Mouse (Mus musculus) forebrain, embryonic 12.5 days (tissue): Measurements from ENCODE around the gene Hlx. TPM values are rescaled to one million over a fixed set of nuclear protein-coding genes. Genes with fewer than 3 reads are reported as not detected.

ENCODE experiments used
- ATAC-seq: fragments of 200-750 bp; cut with Nextera tagmentation; 2 replicates; pipeline ENCODE4 v1.8.0; 2017; ENCODE audit warnings: moderate TSS enrichment; ENCODE audit not compliant: low FRiP score
- H3K27ac ChIP-seq: fragments of 300-500 bp; sonication (generic); 2 replicates; pipeline ENCODE4 v1.5.1; 2016; ENCODE audit warnings: mild to moderate bottlenecking
- H3K27me3 ChIP-seq: fragments of 300-500 bp; sonication (generic); 2 replicates; pipeline ENCODE4 v1.6.1; 2016; ENCODE audit warnings: mild to moderate bottlenecking
- H3K36me3 ChIP-seq: fragments of 300-500 bp; sonication (generic); replicated peaks from 2 replicates; pipeline ENCODE4 v1.6.1; 2016; ENCODE audit warnings: mild to moderate bottlenecking
- H3K4me1 ChIP-seq: fragments of 300-500 bp; sonication (generic); 2 replicates; pipeline ENCODE4 v1.6.1; 2016
- H3K4me2 ChIP-seq: fragments of 300-500 bp; sonication (generic); 2 replicates; pipeline ENCODE4 v1.6.1; 2016; ENCODE audit warnings: mild to moderate bottlenecking, moderate library complexity
- H3K4me3 ChIP-seq: fragments of 300-500 bp; sonication (generic); replicated peaks from 2 replicates; pipeline ENCODE4 v1.5.1; 2016; ENCODE audit warnings: mild to moderate bottlenecking
- H3K9ac ChIP-seq: fragments of 300-500 bp; sonication (generic); 2 replicates; pipeline ENCODE4 v1.6.1; 2016; ENCODE audit warnings: mild to moderate bottlenecking
- H3K9me3 ChIP-seq: fragments of 300-500 bp; sonication (generic); 2 replicates; pipeline ENCODE4 v1.6.1; 2016
- WGBS: fragments of 180-500 bp; shearing (Covaris S2); methylation state at CpG from one replicate; pipeline ENCODE4 v1.1.7; 2016; 5-methylcytosine and 5-hydroxymethylcytosine counted together
- polyA plus RNA-seq: library from polyadenylated mRNA; unstranded; fragments of >200 nt; fragmentation: Nextera tagmentation; extraction: Ambion mirVana; gene quantifications from 2 replicates; pipeline ENCODE4 v1.2.1, GENCODE M21; 2016

Hlx gene
- polyA plus RNA-seq, 1 experiment from 2014 or later = 2.7 TPM

DNA sequence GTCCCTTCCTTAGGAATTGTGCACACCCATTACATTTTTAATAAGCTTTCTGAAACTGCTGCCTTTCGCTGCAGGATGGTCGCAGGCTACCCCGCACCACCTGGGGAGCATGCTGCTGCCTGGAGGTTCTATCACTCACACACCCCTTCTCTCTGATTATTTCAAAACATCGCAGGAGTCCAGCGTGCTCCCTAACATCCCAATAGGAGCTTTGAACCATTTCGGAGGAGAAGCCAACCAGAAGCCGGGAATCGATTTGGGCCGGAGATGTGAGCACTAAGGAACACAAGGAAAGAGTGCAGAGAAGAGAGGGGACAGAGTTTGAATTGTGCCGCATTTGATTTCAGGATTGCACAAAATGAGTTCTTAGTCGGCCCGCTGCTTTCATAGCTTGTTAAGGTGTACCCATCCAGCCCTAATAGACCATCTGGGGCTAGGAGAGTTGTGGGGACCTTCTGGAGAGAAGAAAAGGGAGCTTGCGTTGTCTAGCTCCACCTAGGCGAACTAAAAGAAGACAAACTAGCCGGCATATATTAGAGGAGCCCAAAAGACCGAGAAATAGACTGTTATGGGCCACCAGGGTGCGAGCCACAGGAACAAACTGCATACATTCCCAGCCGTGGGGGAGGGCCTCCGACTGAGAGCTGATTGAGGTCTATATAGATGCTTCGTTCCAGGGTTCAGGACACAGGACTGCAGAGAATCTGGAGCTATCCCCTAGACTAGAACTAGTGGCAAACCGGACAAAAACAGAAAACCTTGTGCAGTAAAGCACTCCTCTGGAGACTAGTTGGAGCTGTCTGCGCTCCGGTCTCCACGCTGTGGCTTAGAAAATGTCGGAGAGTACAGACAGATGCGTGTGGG lies 12.0 kb downstream of the Hlx start:
- Histone ChIP-seq H3K4me3 (no peak overlapping the region), H3K27ac (no peak overlapping the region), H3K9ac (no peak overlapping the region), H3K4me1 (peaks cover 9% of the 10 kb centered on the region), H3K36me3 (no peaks in the 10 kb centered on the region), H3K27me3 (peaks cover 100% of the 10 kb centered on the region), H3K4me2 (no peak overlapping the region), H3K9me3 (no peaks in the 10 kb centered on the region)
- WGBS = under 1% methylated on average over 26 of the region's 26 CpGs
- no peak for ATAC-seq

DNA sequence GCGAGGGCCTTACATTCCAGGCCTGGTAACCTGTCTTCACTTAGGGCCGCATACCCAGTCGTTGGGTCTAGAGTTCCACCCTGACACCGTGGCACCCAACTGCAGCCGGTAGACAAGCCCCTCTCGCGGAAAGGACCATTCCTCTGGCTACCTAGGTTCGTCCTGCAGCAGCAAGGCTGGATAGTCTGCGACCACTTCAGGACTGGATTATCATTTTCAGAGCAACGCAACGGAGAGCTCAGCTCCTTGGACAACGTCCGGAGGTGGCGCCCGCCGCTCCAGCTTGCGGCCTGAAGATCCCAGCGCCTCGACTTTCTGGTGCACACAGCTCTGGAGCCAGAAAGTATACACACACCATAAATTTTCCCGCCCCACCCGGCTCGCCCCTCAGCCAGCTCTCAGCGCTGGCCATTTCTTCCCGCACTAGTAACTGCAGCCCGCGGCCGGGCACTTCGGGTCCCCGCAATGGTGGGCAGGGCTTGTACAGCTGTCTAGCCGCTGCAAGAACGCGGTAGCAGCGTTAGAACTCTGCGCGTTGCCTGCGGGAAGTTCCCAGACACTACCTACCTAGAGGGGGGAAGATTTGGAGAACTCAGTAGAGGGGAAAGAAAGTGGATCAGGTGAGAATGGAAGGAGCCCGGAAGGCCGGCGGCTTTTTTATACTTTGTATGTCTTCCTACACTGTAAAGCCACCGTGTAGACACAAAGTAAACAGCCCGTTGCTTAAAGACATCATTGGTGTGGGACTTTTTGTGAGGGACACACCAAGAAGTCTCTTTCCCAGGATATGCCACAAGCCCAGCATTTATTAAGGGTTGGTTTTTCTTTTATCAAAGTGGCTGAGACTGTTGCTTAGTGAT lies 13.9 kb downstream of the Hlx start:
- Histone ChIP-seq H3K36me3 (no peaks in the 10 kb centered on the region), H3K27me3 (peaks cover 97% of the 10 kb centered on the region), H3K27ac (no peak overlapping the region), H3K4me3 (0 out of 2 replicates have a peak overlapping the region, but pooled peaks have one; percentile 4), H3K9me3 (no peaks in the 10 kb centered on the region), H3K4me2 (peak overlapping the region; percentile 19; the same call in 1 of the 2 replicates), H3K4me1 (peaks cover 9% of the 10 kb centered on the region), H3K9ac (no peak overlapping the region)
- WGBS = under 1% methylated on average over 41 of the region's 41 CpGs
- ATAC-seq = no peak

DNA sequence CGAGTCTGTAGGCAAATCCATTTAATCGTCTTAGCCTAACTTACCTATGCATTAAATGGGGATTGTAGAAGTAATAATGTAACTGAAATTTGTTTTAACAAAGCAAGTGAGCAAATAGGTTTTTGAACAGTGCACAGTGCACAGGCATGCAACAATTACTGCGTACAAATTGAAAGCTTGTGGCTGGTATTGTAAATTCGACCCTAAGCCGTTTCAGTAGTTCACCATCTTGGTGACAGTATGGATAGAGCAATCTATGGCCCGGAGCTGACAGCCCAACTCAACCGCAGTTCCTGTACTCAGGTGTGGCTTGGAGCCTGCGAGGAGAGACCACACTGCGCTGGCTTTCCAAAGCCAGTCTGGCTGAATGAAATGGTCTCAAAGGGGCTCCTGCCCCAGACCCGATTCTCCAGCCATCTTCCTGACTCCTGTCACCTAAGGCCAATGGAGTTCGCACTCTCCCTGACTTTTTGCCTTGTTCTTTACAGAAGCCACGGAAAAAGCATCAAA lies 14.7 kb downstream of the Hlx start:
- 2% methylated on average over 12 of the region's 12 CpGs for WGBS
- H3K4me3 ChIP-seq = no peak overlapping the region

DNA sequence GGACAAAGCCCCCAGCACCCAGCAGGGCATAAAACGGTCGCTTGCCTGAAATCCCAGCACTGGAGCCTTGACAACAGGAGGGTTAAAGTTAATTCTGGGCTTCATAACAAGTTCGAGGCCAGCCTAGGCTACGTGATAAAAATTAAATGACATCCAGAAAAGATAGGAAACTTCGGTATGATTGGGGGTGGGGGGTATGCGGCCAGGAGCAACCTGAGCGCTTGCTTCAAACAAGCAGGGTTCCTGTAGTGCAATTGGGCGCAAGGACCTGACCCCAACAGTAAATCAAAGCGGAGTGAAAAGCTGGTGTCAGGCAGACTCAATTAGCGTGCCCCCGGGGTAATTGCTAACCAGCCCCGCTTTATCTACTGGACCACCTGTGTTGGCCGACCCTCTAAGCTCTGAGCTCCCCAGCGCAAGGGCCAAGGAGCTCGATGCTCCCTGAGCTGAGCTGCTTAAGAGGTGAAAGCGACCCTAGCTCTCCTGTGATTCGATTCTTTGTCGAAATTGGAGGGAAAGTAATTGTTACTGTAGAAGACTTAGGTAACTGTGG lies 15.3 kb downstream of the Hlx start:
- Histone ChIP-seq H3K27ac (no peak overlapping the region), H3K9ac (no peak overlapping the region), H3K4me3 (no peak overlapping the region), H3K4me2 (no peak overlapping the region), H3K9me3 (no peaks in the 10 kb centered on the region), H3K4me1 (peaks cover 9% of the 10 kb centered on the region), H3K27me3 (peaks cover 96% of the 10 kb centered on the region), H3K36me3 (no peaks in the 10 kb centered on the region)
- WGBS = 0% methylated on average over 18 of the region's 18 CpGs
- no peak for ATAC-seq

More for the DNA sequence above, 14.7 kb downstream of the Hlx start:
- no peak overlapping the region for H3K9ac ChIP-seq
- H3K27me3 ChIP-seq = peaks cover 97% of the 10 kb centered on the region
- ATAC-seq = no peak
- H3K9me3 ChIP-seq = no peaks in the 10 kb centered on the region
- H3K36me3 ChIP-seq = no peaks in the 10 kb centered on the region
- H3K27ac ChIP-seq = no peak overlapping the region
- peaks cover 9% of the 10 kb centered on the region for H3K4me1 ChIP-seq
- H3K4me2 ChIP-seq = no peak overlapping the region

DNA sequence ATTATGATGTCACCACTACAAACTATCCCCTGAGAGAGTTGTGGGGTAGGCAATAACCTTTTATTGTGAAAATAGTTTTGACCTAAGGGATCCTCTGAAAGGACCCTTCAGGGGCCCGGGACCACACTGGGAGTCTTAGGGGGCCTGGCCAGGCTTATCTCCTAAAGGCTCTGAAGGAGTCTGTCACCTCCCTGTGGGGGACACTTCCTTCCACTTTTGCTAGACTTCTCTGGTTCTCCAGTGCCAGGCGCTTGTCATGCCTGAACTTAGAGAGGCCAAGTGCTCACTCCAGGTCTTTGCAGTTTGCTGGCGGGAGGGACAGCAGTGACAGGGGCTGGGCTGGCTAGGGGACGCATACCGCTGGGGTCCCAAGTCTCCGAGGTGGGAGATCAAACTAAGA lies 16.3 kb downstream of the Hlx start:
- Histone ChIP-seq H3K27ac (no peak overlapping the region), H3K9ac (no peak overlapping the region), H3K9me3 (no peaks in the 10 kb centered on the region), H3K4me3 (no peak overlapping the region), H3K4me2 (no peak overlapping the region), H3K27me3 (peaks cover 93% of the 10 kb centered on the region), H3K36me3 (no peaks in the 10 kb centered on the region), H3K4me1 (peaks cover 9% of the 10 kb centered on the region)
- ATAC-seq = no peak
- WGBS = 1% methylated on average over 6 of the region's 6 CpGs

DNA sequence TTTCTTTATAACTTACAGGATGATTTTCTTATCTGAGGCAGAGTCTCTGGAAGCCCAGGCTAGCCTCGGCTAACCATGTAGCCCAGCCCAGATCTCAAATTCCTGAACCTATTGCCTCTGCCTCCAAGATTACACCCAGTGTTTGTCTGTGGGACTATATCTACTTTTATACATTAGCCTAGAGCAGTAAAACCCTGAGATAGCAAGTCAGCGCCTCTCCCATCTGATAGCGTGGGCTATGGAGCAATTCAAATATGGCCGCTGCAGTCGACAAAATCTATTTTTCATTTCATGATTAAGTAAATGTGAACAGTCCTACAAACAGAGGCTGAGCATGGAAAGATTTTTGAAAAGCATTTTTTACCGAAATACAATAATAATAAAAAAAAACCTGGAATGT lies 16.7 kb downstream of the Hlx start:
- H3K4me1 ChIP-seq = peaks cover 9% of the 10 kb centered on the region
- H3K27me3 ChIP-seq = peaks cover 91% of the 10 kb centered on the region
- H3K4me2 ChIP-seq = no peak overlapping the region
- H3K36me3 ChIP-seq = no peaks in the 10 kb centered on the region
- H3K9ac ChIP-seq = no peak overlapping the region
- no peak overlapping the region for H3K27ac ChIP-seq
- no peaks in the 10 kb centered on the region for H3K9me3 ChIP-seq
- H3K4me3 ChIP-seq = no peak overlapping the region
- WGBS = 24% methylated on average over 6 of the region's 6 CpGs
- ATAC-seq = no peak

DNA sequence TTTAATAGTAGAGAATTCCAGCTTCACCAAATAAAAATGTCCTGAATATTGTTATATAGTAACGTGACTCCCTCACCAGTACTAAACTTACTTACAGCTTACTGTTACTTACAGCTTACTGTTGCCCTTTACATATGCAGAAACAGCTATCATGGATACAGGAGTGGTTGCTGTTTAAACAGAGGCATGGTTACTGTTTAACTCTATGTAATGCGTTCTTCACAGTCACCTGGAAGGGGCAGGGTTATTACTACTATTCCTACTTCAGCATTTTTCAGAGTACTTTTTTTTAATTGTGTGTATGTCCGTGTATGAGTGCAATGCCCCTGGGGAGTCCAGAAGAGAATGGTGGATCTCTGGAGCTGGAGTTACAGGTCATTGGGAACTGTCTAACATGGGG lies 17.9 kb downstream of the Hlx start:
- no peaks in the 10 kb centered on the region for H3K36me3 ChIP-seq
- 32% methylated on average over 3 of the region's 3 CpGs for WGBS
- no peak overlapping the region for H3K9ac ChIP-seq
- H3K4me1 ChIP-seq = peaks cover 9% of the 10 kb centered on the region
- no peaks in the 10 kb centered on the region for H3K9me3 ChIP-seq
- peaks cover 87% of the 10 kb centered on the region for H3K27me3 ChIP-seq
- no peak overlapping the region for H3K27ac ChIP-seq
- no peak for ATAC-seq
- H3K4me2 ChIP-seq = no peak overlapping the region
- no peak overlapping the region for H3K4me3 ChIP-seq

DNA sequence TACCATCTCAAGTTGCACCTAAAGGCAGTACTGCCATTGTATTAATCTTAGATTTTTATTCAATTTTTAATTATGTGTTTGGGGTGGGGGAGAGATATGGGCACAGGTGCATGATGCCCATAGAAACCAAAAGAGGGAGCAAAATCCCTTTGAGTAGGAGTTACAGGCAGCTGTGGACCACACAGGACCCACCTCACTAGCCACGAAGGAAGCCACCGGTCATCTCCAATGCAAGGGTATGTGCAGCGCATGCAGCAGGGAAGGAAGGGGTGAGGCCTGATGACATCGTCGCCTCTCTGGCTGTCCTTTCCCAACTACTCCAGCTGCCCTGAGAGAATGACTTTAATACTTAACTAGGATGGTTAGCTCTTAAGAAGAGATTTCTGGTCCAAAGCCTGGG lies 18.7 kb downstream of the Hlx start:
- no peaks in the 10 kb centered on the region for H3K36me3 ChIP-seq
- no peak overlapping the region for H3K4me3 ChIP-seq
- no peak overlapping the region for H3K27ac ChIP-seq
- no peaks in the 10 kb centered on the region for H3K9me3 ChIP-seq
- H3K4me1 ChIP-seq = peaks cover 9% of the 10 kb centered on the region
- H3K9ac ChIP-seq = no peak overlapping the region
- no peak for ATAC-seq
- 58% methylated on average over 5 of the region's 5 CpGs for WGBS
- H3K27me3 ChIP-seq = peaks cover 83% of the 10 kb centered on the region
- no peak overlapping the region for H3K4me2 ChIP-seq

DNA sequence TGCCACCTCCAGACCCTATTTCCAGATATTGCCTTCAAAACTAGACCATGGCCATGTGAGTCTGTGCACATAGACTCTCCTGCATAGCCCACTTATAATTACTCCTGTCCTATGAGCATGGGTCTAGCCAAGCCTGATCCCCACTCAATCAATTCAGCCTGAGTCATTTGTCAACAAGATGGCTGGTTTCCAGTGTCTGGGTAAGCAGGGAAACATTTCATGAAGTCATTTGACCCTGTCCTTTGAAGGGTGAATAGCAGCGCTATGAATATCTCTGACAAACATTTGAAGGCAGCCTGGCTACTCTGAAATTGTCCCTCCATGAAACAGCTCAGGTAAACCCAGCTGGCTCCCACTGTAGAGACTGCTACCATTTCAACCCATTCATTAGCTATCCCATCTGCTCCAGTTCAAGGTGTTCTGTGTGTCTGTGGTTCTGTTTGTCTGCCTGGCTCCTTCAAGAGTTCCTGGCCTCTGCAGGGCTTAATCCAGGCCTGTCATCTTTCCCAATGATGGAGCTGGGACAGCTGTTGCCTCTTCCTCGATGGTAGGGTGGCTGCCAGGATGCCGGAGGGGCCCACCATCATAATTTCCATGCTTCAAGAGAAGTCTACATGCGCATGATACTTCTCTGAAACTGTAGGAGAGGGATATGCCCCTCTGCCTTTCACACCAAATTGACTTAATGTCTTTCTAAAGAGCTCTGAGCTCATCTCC lies 24.7 kb downstream of the Hlx start:
- no peak overlapping the region for H3K4me2 ChIP-seq
- no peak overlapping the region for H3K27ac ChIP-seq
- no peaks in the 10 kb centered on the region for H3K4me1 ChIP-seq
- no peak overlapping the region for H3K4me3 ChIP-seq
- ATAC-seq = no peak
- 66% methylated on average over 4 of the region's 4 CpGs for WGBS
- H3K9me3 ChIP-seq = no peaks in the 10 kb centered on the region
- H3K27me3 ChIP-seq = peaks cover 35% of the 10 kb centered on the region
- no peak overlapping the region for H3K9ac ChIP-seq
- H3K36me3 ChIP-seq = no peaks in the 10 kb centered on the region

DNA sequence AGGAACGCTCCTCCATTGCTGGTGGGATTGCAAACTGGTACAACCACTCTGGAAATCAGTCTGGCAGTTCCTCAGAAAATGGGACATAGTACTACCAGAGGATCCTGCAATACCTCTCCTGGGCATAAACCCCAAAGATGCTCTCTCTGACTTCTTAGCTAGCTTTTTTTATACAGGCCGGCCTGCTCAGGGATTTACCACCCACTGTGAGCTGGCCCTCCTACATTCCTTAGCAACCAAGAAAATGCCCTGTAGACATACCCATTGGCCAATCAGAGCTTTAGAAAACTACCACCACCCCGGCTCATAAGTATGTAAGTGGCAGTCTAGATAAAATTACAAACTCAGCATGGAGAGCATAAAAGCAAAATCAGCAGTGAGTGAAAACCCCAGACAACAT lies 27.5 kb downstream of the Hlx start:
- Histone ChIP-seq H3K4me2 (no peak overlapping the region), H3K36me3 (no peaks in the 10 kb centered on the region), H3K9ac (no peak overlapping the region), H3K27ac (no peak overlapping the region), H3K4me3 (no peak overlapping the region), H3K9me3 (no peaks in the 10 kb centered on the region), H3K27me3 (peaks cover 17% of the 10 kb centered on the region), H3K4me1 (no peaks in the 10 kb centered on the region)
- no peak for ATAC-seq
- WGBS = 41% methylated on average over 3 of the region's 3 CpGs

DNA sequence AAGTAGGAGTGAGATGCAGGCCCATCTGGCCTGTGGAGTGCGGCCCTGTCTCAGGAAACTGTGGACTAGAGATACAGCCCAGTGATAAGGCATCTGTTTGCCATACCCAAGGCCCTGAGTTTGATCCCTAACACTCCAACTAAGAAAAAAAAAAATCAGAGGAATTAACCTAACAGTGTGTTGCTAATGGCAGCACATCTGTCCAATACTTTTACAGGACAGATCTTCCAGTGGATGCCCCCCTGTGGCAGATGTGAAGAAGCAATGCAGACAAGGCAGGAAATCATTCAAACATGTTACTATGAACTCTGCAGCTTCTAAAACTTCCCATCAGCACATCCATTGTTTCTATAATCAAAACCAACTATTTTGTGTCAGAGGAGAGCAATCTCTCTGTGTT lies 33.1 kb downstream of the Hlx start:
- no peak overlapping the region for H3K4me2 ChIP-seq
- 88% methylated on average over 1 of the region's 1 CpGs for WGBS
- H3K9me3 ChIP-seq = no peaks in the 10 kb centered on the region
- no peaks in the 10 kb centered on the region for H3K27me3 ChIP-seq
- H3K9ac ChIP-seq = no peak overlapping the region
- H3K4me1 ChIP-seq = no peaks in the 10 kb centered on the region
- no peak overlapping the region for H3K27ac ChIP-seq
- H3K4me3 ChIP-seq = no peak overlapping the region
- H3K36me3 ChIP-seq = no peaks in the 10 kb centered on the region
- no peak for ATAC-seq

DNA sequence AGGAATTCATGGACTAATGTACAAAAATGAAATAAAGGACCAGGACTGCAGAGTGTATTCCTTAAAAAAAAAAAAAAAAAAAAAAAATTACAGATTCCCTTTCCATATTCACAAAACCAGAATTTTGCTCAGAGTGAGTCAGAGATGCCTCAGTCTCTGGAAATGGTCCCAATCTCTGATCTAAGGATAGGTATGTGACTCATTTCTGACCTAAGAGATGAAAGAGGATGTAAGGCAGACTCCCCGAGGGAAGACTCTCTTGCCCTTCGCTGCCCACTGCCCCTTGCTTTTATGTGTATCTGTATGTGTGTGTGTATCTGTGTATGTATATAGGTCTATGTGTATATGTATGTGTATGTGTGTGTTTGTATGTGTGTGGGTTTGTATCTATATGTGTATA lies 37.0 kb downstream of the Hlx start:
- Histone ChIP-seq H3K27me3 (no peaks in the 10 kb centered on the region), H3K9me3 (no peaks in the 10 kb centered on the region), H3K4me2 (no peak overlapping the region), H3K9ac (no peak overlapping the region), H3K36me3 (no peaks in the 10 kb centered on the region), H3K4me3 (no peak overlapping the region), H3K27ac (no peak overlapping the region), H3K4me1 (no peaks in the 10 kb centered on the region)
- no peak for ATAC-seq
- 94% methylated on average over 2 of the region's 2 CpGs for WGBS
